Mouse (Mus musculus) fibroblast of lung, adult 2 months (primary cell): ENCODE measurements at regions not wholly inside any gene's neighbourhood (a gene's known extent, or its start where the extent isn't known, plus 50 kb on each side); places are given as distances from the start of the nearest gene placed in this dataset.
A peak's percentile ranks its signal among the peaks of the same experiment; 100 is the strongest.

Experiments
- DNase-seq: peaks from one replicate; pipeline ENCODE4 v3.0.0-alpha.2; 2011; ENCODE audit warnings: low read depth

DNA sequence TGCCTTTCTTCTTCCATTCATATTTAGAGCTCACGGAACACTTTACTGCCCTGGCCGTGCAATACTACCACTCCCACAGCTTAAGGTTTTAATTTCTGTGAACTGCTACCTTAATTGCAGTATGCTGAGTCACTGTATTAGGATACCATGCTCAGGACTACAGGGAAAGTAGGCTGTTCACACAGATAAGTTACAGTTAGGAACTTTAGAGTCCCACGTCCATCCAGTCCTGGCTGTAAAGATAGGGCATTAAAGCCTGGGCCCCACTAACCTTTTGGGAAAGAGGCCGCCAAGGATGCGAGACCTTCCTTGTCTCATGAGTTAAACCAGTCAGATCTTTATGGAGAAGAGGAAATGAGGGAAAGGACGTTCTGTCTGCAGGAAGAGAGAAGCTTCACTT is 574.6 kb downstream of the Stpg2 start:
- no peak for DNase-seq

DNA sequence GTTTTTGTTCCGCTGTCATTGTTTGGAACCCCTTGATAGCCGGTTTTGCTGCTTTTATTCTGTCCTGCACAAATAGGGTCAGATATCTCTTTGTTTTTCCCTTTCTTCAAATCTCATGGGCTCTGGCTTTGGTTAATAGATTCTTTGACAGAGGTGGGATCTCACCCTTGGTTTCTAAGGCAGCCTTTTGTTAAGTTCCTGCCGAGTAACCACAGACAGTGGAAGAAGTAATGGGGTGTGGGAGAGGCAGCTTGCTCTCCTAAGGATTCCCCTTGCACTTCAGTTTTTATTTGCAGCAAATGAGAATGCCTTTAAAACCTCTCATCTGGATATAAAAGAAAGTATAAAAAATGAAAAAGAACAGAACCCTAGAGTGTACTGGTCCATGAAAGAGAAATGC is 577.9 kb downstream of the Stpg2 start:
- DNase-seq, result no peak

DNA sequence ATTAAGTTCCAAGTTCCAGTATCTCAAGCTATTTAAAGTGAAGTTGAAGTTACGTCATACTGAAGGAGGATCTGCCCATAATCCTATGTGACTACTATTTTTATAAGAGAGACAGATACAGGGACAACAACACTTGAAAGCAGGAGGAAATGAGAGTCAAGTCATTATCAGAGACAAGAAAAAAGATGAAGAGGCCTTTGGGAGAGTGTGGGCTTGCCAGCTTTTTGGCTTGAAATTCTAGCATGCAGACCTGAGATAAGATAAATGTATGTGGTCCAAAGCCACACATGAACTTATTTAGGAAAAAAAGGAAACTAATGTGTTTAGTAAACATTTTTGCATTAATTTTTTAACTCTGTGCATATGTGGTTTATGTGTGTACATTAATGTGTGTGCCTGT is 581.0 kb downstream of the Stpg2 start:
- DNase-seq, result no peak

DNA sequence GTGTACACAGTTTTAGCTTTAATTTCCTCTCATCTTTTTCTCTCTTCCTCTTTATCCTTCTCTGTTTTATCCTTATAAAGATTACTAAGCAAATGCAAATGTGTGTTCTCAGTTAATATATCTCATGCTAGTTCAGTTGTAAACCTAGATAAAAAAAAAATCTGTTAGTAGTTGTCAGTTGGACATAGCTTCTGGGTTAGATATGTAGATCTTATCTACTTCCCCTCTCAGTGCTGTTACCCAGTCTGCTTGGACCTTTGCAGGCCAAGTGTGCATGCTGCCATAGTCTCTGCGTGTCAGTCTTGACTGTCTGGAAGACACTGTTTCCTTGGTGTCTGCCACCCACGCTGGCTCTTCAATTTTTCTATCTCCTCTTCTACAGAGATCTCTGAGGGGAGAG is 583.4 kb downstream of the Stpg2 start:
- DNase-seq, result no peak

DNA sequence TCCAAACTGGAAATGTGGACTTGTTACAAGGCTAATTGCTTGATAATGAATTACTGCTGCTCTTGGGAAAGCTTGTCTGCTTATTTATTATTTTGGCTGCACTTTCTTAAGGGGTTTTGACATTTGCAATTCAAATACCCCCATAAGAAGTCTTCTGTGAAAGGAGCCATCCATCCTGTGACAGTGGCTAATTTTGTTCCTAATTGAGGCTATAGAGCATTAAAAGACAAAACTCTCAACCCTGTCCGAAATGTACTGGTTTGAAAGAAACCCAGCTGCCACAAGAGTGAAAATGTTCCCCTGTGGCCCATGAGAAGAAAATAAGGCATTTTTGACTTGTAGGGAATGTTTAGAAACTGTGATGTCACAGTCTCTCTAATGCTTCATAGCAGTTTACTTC is 591.2 kb downstream of the Stpg2 start:
- DNase-seq, result no peak

DNA sequence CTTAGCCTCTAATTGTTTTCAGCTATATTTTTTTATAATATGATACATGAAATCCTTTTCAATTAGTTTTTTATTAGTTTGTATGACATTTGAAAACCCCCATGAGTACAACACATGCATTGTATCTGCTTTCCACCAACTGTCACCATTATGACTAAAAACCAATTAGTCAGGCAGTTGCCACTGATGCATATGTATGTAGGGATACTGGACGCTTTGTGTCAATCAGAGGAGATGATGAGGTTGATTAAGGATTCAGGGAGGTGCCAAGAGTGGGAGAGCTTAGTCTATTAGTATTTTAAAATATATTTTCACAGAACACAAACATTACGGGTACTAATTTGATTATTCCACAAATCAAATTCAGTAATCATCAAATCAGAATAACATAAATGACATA is 593.6 kb downstream of the Stpg2 start:
- DNase-seq, result no peak

DNA sequence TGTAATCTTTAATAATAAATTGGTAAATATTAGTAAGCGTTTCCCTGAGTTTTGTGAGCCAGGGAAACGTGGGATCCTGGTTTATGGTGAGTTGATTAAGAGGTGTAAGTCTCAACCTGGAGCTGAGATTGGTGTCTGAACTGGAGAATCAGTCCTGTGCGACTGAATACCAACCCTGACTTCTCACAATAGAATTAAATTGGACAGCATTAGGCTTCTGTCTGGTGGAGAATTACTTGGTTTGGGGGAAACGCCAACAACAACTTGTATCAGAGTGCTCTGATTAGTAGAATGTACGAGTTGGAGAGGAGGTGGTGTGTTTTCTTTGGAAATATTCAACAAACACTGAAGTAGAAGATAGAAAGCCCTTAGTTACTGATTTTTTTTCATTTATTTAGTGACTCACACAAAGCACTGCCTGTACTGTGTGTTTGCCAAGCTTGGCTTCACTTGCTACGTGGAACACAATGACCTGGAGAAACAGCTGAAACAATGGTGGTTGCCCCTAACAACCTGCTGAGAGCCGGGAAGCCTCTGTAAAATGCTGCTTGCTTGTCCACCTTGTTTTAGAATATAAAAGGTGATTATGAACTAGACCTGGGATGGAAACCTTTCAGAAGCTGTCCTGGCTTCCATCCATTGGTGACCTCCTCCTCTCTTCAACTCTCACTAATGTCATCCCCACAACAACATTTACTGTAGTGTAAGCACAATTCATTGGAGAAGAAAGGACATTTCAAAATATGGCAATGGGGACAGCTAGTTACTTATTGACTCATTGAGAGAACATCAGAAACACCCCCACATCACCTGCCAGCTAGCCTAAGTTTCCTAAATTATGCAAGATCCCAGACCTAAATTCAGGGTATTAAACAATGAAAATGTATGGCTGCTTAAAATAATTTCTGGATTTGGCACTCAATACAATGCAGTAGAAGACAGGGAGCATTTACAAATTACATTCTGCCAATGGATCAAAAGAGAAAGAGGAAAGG is 597.5 kb downstream of the Stpg2 start:
- peak; percentile 45 for DNase-seq

DNA sequence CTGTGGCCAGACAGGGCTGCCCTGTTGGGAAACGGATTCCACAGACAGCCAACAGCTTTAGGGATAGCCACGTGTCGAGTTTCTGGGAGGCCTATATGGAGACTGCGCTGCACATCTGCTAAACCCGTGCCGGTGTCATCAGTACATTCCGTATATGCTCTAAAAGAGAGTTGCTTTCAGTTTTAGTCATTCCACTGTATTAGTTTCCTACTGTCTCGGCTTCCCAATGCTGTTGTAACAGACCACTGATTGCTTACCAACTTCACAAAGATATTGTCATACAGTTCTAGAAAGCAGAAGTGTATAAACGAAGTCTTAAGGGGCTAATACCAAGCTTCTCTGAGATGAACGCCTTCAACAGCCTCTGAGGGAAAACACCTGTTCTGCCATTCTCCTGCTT is 622.5 kb downstream of the Stpg2 start:
- DNase-seq, result no peak

DNA sequence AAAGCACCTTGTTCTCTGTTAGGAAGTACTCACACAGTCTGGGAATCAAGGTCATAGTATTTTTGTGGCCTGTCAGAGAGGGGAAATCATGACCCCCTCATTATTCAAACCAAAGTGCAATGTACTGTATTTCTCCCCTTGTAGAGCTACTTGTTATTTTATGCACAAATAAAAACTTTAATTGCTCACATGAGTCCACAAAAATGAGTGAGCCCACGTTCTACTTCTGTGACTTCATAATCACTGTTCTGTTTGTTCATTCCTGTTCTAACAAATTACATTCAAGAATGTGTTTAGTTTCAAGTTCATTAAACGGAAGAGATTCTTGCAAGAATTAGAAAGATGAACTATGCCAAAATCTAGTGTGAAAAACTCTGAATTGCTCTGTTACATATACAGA is 623.1 kb downstream of the Stpg2 start:
- DNase-seq, result no peak

DNA sequence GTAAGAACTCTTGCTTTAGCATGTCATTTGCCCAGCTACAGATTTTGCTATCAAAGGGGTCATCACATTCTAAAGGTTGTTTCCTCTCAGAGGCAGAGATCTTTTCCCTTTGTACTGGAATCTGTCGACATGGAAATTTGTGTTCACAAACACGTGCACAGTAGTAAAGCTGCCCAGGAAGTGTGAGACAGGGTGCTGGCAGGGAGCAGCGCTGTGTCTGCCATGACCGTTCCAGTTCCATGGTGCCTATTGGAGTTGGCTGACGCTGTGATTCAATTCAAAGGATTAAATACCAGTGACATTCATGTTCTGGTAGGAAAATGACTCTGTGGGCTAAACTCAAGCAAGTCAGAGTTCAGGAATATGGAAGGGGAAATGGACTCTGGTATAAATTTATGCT is 627.1 kb downstream of the Stpg2 start:
- DNase-seq, result no peak

DNA sequence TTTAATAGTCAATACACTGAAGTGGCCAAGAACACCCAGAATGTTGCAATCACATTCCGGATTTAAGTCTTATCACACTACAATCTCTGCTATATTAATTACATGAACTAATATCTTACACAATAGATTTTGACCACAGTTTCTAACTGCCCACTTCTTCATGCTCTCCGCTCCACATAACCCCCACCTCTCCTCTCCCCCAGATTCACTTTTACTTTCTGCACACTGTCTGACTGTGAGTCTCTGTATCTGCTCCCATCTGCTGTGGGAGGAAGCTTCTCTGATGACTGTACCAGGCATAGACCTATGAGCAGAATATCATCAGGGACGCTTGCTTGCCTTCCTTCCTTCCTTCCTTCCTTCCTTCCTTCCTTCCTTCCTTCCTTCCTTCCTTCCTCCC is 636.5 kb downstream of the Stpg2 start:
- no peak for DNase-seq

DNA sequence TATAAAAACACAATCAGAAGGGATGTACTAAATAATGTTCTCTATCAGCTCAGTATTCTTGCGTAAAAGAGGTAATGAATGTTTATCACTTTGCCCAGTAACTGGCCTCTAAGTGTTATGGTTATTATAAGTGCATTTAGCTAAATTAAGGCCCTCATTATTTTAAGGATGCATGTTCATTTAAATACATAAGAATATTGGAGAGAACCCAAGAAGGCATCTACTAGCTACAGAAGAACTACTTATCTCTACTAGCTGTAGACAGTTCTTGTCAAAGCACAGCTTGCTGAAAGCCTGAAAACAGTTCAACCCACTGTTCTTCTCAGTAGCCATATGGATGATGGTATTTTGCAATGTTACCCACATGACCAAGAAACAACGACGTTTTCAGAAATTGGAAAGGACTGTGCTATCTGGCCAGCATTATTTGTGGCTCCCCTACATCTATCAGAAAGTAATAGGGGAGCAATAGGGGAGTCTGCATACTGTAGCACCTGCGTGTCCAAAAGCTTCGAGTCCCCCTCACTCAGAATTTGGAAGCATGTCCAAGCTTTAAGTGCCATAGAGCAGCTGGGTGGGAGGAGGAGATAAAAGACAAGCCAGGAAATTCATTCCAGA is 637.6 kb downstream of the Stpg2 start:
- no peak for DNase-seq

DNA sequence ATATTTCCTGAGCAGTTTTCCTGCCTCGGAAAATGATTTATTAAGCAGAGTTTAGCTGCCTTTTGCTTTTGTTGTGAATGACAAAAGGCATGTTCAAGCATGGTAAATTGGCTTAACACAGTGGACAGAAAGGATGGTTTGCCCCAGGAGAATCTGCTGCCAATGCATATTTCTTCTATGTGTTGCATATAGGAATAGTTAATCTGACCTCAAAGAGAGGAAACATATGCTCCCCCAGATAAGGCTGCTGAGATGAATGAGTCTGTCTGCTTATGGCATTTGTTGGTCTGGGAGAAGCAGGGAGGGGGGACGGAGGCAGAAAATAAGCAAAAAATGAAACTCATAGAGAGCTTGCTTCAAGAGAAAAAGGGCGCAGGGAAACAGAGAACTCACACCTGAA is 638.9 kb downstream of the Stpg2 start:
- no peak for DNase-seq

DNA sequence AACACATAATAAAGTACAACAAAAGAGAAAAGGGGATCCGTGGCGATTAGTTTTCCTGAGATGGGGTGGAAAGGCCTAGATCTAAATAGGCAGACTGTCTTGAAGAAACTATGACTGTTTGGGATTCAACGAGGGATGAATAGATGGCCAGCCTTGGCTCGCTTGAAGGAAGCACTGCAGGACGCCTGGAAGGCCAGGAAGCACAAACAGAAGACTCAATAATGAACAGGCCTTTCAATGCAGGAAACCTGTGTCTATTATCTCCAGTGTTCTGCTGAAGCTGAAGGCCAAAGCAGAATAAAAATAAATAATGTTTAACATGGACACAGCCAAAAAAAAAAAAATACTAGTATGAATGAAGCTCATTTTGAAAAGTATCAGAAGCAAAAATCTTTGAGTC is 642.3 kb downstream of the Stpg2 start:
- no peak for DNase-seq

DNA sequence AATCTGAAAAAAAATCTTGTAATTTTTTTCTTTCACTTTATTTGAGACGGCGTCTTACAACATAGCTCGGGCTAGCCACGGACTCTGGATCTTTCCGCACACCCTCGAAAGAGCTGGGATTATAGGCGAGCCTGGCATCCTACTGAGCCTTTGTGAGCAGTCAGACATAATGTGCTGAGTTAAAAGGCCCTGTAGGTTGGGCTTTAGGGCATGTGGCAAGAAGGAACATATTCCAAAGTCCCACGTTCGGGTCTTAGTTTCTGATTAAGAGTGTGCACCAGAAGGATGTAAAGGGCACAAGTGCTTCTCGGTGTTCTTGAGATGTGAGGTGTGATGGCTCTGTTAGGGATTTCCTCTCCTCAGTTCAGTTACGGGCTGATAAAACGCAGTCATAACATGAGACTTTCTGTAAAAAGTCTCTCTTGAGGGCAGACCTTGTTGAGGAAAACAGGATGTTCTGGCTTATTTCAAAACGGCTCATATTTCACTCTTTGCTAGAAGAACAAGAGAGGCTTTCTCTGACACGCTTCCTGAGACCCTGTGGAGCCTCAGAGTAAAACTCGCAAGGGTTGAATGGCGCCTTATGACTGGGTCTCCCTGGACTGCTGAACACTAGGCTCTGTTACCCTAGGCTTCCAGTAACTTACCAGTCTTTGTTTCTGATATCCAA is 654.6 kb downstream of the Stpg2 start:
- peak; percentile 36 for DNase-seq

DNA sequence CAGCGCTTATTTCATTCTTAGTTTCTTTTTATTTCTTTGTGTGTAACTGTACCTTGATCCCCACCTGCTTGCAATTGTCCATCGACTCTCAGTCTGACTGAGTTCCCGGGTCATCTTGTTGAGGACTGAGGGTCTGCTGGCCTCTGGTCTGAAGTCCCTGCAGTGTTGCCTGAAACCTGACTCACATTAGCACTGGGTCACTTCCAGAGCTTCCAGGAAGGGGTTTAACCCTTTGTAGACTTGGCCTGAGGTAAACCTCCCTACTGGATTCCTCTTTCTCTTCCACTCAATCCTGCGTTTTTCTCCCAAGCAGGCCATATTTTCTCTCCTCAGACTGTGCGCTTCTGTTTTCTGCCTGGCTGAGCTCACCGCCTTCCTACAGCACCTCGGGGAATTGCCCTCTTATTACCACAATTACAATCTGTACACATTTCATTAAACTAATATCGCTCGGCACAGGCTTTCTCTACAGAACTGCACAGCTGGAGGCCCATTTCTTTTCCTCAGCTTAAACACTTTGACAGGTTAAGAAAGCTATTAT is 655.4 kb downstream of the Stpg2 start:
- no peak for DNase-seq

DNA sequence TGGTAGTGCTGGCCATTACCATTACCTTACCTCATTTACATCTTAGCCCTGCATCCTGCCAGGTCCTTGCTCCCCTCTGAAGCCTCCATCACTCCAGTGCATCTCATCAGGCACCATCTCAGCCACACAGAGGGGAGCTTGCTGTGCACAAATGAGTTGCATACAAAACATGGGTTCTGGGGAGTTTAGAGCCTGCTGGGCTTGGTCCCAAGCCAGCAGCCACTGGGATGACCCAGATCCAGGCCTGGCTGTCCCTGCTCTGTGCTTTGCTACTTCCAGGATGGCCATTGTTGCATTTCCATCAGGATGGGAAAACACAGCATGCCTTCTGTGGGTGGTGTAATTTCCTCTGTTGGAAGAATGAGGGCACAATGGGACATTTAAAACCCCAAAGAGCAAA is 660.8 kb downstream of the Stpg2 start:
- no peak for DNase-seq

DNA sequence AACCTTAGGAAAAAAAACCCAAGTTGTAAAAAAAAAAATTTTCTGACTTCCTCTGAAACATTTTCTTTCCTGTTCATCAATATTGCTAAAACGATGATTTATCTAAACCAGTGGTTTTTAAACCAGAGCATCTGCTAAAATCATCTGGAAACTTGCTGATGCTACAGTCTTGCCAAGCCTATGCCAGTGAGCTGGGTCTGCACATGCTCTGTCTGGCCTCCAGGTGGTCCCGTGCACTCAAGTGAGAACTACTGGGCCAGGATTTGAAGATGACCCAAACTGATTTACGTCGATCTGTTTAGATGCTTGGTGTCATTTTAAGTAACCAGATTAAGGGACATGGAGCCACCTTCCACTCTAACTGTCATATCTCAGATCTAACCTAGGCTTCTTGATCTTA is 661.5 kb downstream of the Stpg2 start:
- DNase-seq, result no peak

DNA sequence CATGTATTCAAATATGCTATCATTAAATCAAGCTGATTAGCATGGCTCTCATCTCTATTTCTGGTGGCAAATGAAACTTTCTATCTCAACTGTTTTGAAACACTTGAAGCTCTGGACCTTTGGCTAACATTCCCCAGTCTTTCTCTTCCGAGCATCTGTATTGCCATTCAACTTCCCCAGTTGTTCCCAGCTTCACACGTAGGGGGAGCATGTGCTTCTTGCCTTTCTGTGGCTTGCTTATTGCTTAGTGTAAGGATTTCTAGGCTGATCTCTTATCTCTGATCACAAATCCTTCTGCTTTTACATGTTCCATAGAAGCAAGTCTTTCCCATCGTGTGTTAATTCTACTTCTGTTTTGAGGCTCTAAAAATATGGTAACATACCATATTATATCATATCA is 662.0 kb downstream of the Stpg2 start:
- no peak for DNase-seq

DNA sequence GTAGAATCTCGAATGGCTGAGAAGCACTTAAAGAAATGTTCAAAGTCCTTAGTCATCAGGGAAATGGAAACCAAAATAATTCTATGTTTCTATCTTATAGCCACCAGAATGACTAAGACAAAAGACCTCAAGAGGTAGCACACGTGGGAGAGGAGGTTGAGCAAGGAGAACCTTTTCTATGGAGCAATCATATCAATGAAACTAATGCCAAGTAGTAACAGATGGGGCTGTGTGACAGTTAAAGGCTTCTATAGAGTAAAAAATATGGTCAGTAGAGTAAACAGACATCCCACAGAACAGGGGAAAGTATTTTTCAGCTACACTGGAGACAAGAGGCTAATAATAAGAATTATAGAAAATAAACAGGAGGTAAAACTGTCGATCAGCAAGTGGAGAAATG is 664.3 kb downstream of the Stpg2 start:
- no peak for DNase-seq

DNA sequence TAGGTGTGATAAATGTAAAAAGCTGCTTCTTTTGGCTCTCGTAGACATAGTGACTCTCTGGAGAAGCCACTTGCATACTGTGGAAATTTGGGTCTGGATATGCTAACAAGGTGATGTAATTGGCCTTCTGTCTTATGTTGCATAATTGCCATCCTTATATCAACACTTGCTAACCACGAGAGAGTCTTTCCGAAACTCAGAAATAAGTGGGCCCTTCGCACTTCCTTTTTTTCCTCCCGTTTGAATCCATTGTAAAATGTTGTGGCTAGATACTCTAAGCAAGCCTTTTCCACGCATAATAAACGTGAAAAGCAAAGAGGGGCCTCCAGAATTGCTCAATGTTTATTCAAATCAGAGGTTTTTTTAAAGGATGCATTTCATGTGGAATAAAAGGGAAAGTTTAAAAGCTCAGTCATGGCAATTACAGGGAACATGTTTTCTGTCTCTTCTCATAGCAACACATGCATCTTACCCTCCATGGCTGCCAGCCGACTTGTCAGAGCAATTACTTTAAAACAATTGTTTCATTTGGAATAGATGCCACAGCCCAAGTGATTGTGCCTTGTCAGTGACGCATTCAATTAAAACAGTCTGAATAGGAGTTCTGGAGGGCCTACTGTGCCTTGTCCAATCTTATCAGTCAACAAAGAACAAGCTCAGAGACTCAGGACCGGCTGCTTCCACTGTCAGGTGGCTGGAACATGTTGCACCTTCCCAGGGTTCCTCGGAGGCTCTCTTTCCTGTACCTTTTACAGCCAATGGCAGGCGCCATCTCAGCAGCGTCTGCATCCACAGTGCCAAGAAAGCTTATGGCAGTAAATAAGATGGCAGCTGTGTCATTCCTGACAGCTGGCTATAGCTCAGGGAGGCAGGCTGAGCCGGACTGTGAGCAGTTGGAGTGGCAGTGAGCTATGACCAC is 680.7 kb downstream of the Stpg2 start:
- DNase-seq, result peak; percentile 14

DNA sequence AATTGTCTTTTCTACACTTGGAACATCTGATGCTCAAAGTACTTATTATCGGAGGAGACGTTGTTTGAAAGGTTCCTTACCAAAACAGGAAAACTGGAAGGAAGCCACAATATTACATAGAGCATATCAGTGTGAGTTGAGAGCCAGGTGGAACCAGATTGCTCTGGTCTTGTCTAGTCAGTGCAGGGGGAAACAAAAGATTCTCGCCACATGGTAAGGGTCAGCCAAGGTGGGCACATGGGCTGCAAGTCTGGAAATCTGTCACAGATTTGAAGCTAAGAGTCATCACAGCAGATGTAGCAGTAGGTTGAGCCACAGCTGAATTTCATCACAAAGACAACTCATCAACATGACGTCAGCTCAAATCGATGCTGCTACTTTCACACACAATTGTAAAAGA is 681.8 kb downstream of the Stpg2 start:
- no peak for DNase-seq
